ENCODE assay signal across 9 mouse cellular contexts in the genomic region with DNA sequence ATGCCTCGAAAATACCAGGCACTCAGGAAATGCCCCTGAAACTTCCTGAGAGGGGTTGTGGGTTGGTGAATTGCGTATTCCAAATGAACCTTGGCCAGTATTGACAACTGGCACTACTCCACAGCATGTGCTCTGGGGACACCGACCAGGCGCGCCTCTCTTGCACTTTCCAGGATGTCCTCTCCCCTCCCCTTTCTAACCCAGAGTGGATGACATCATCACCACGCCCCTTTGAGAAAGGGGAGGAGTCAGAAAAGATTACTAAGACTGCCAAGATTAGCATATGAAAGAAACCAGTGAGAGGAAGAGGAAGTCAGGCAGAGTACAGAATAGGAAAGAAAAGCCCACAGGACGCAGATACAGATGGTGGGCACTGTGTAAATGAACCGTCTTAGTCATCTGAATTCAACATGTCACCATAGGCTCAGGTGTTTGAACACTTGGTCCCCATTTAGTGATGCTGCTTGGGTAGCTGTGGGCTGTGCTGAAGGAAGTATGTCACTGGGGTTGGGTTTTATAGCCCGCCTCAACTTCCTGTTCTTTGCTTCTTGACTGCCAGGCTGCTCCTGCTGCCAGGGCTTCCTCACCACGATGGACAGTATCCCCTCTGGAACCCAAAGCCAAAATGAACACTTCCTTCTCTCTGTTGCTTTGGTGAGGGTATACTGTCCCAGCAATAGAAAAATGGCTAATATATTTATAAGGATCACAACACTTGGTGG.
DNase-seq lines count a peak whose midpoint lies in the region.
"Had no signal": no experiment of that assay in that cellular context is flagged by ENCODE, and none has a peak within 500 bp of the region (broad histone marks: within the 10 kb centered on the region; RNA-seq: fewer than 3 reads in every experiment).

No protein-coding gene starts in this region.

- peak; percentile 44 for DNase-seq in embryo, embryonic 10.5 days (ENCODE audit: low spot score)
- no peak for DNase-seq in embryo, embryonic 9.5 days (ENCODE audit: extremely low spot score)
- peak; percentile 3 for DNase-seq in lung, postnatal 36 days
- DNase-seq in lung, adult 18-20 months, result no peak
- peak; percentile 0 for DNase-seq in c-Kit-positive CD71-positive TER-119-positive erythroid progenitor cells, embryonic 14.5 days (ENCODE audit: low spot score)
- DNase-seq in retina, embryonic 14.5 days (ENCODE audit: low spot score), result peak; percentile 24
- no peak for DNase-seq in gastrocnemius, postnatal 10 days
- DNase-seq in urinary bladder, postnatal 36 days (ENCODE audit: low spot score in 2 of 2), result no peak
- DNase-seq: kidney, adult 18-20 months had no signal

Comparison
In these comparisons a context has a peak if more than half of its experiments do, and no peak if none do; other contexts are left out.
1. DNase-seq: peak in embryo, embryonic 10.5 days (single experiment), lung, postnatal 36 days (single experiment), c-Kit-positive CD71-positive TER-119-positive erythroid progenitor cells, embryonic 14.5 days (single experiment) and retina, embryonic 14.5 days (single experiment); none in embryo, embryonic 9.5 days (single experiment), lung, adult 18-20 months (0 of 2), gastrocnemius, postnatal 10 days (single experiment) and urinary bladder, postnatal 36 days (0 of 2).